ENCODE assay signal across 22 mouse cellular contexts in genomic region chr13:9753706-9754105, GRCm38 (mm10). TPM values are rescaled to one million over a fixed set of nuclear protein-coding genes. Genes with fewer than 3 reads are reported as not detected.
A peak's percentile ranks its signal among the peaks of the same experiment; 100 is the strongest.
DNase-seq lines count a peak whose midpoint lies in the region; ATAC-seq lines count a peak whose summit lies in the region.
"Had no signal": no experiment of that assay in that cellular context is flagged by ENCODE, and none has a peak within 500 bp of the region (broad histone marks: within the 10 kb centered on the region; RNA-seq: fewer than 3 reads in every experiment).

No protein-coding gene starts in this region.

- no peak overlapping the region for H3K4me2 ChIP-seq in forebrain, embryonic 11.5 days (ENCODE audit: low read depth, low read length, severe bottlenecking)
- H3K4me2 ChIP-seq in forebrain, embryonic 12.5 days: no peak overlapping the region
- no peak overlapping the region for H3K4me2 ChIP-seq in heart, embryonic 13.5 days
- H3K4me2 ChIP-seq in limb, embryonic 13.5 days (replicated peaks): no peak overlapping the region
- H3K4me2 ChIP-seq in midbrain, embryonic 15.5 days: no peak overlapping the region
- no peak overlapping the region for H3K4me2 ChIP-seq in midbrain, embryonic 13.5 days (replicated peaks)
- H3K4me2 ChIP-seq: embryonic facial prominence, embryonic 13.5 days had no signal

- WGBS in forebrain, embryonic 11.5 days: 64% methylated on average over 3 of the region's 3 CpGs
- WGBS in forebrain, embryonic 12.5 days: 61% methylated on average over 3 of the region's 3 CpGs
- 55% methylated on average over 3 of the region's 3 CpGs for WGBS in heart, embryonic 13.5 days
- 66% methylated on average over 3 of the region's 3 CpGs for WGBS in limb, embryonic 13.5 days
- WGBS in limb, embryonic 10.5 days: 78% methylated on average over 3 of the region's 3 CpGs
- WGBS in midbrain, embryonic 15.5 days: 33% methylated on average over 3 of the region's 3 CpGs
- WGBS in midbrain, embryonic 13.5 days: 44% methylated on average over 3 of the region's 3 CpGs

- no peak overlapping the region for H3K27ac ChIP-seq in forebrain, embryonic 11.5 days (ENCODE audit: low read depth, low read length)
- H3K27ac ChIP-seq in forebrain, embryonic 12.5 days: no peak overlapping the region
- H3K27ac ChIP-seq in heart, embryonic 13.5 days (replicated peaks): no peak overlapping the region
- no peak overlapping the region for H3K27ac ChIP-seq in limb, embryonic 13.5 days
- H3K27ac ChIP-seq in limb, embryonic 10.5 days: no peak overlapping the region
- H3K27ac ChIP-seq in midbrain, embryonic 15.5 days: no peak overlapping the region
- no peak overlapping the region for H3K27ac ChIP-seq in midbrain, embryonic 13.5 days
- H3K27ac ChIP-seq: embryonic facial prominence, embryonic 13.5 days; hindbrain, postnatal 0 days had no signal

- ATAC-seq in forebrain, embryonic 11.5 days (replicated peaks; ENCODE audit: low FRiP score): 0 out of 2 replicates have a peak, but pooled peaks have one; percentile 21
- ATAC-seq in forebrain, embryonic 12.5 days (ENCODE audit: low FRiP score): no peak
- ATAC-seq in heart, embryonic 13.5 days (ENCODE audit: extremely low read depth, insufficient number of reproducible peaks, low FRiP score, low TSS enrichment): no peak
- ATAC-seq in limb, embryonic 13.5 days (ENCODE audit: low FRiP score, low read depth): no peak
- ATAC-seq in midbrain, embryonic 15.5 days (replicated peaks): 0 out of 2 replicates have a peak, but pooled peaks have one; percentile 5
- ATAC-seq in midbrain, embryonic 13.5 days: no peak
- ATAC-seq: activated CD4-positive, CD25-positive, alpha-beta regulatory T cell, adult 4 months; forebrain, embryonic 14.5 days; hindbrain, postnatal 0 days; Patski had no signal

- H3K4me1 ChIP-seq in forebrain, embryonic 11.5 days (replicated peaks; ENCODE audit: control insufficient read depth, insufficient read depth, low read length): peaks cover 10% of the 10 kb centered on the region; the same call in 1 of the 2 replicates
- peaks cover 33% of the 10 kb centered on the region for H3K4me1 ChIP-seq in forebrain, embryonic 12.5 days
- H3K4me1 ChIP-seq in heart, embryonic 13.5 days: peaks cover 57% of the 10 kb centered on the region
- H3K4me1 ChIP-seq in limb, embryonic 13.5 days: peaks cover 23% of the 10 kb centered on the region
- peaks cover 3% of the 10 kb centered on the region; the same call in 1 of the 2 replicates for H3K4me1 ChIP-seq in limb, embryonic 10.5 days
- H3K4me1 ChIP-seq in midbrain, embryonic 15.5 days: peaks cover 27% of the 10 kb centered on the region
- peaks cover 48% of the 10 kb centered on the region for H3K4me1 ChIP-seq in midbrain, embryonic 13.5 days (replicated peaks)

- no peak overlapping the region for H3K4me3 ChIP-seq in forebrain, embryonic 11.5 days (ENCODE audit: low read depth, low read length)
- H3K4me3 ChIP-seq in forebrain, embryonic 12.5 days (replicated peaks): no peak overlapping the region
- H3K4me3 ChIP-seq in heart, embryonic 13.5 days: no peak overlapping the region
- no peak overlapping the region for H3K4me3 ChIP-seq in limb, embryonic 13.5 days
- H3K4me3 ChIP-seq in limb, embryonic 10.5 days: no peak overlapping the region
- no peak overlapping the region for H3K4me3 ChIP-seq in midbrain, embryonic 15.5 days
- no peak overlapping the region for H3K4me3 ChIP-seq in midbrain, embryonic 13.5 days (replicated peaks)
- H3K4me3 ChIP-seq: embryonic facial prominence, embryonic 13.5 days had no signal

- no peaks in the 10 kb centered on the region for H3K27me3 ChIP-seq in forebrain, embryonic 11.5 days (ENCODE audit: control insufficient read depth, insufficient read depth, low read length)
- no peaks in the 10 kb centered on the region for H3K27me3 ChIP-seq in forebrain, embryonic 12.5 days
- no peaks in the 10 kb centered on the region for H3K27me3 ChIP-seq in heart, embryonic 13.5 days (replicated peaks)
- no peaks in the 10 kb centered on the region for H3K27me3 ChIP-seq in limb, embryonic 13.5 days
- no peaks in the 10 kb centered on the region for H3K27me3 ChIP-seq in limb, embryonic 10.5 days (ENCODE audit: low read depth, poor library complexity, severe bottlenecking)
- H3K27me3 ChIP-seq in midbrain, embryonic 15.5 days (replicated peaks): no peaks in the 10 kb centered on the region
- no peaks in the 10 kb centered on the region for H3K27me3 ChIP-seq in midbrain, embryonic 13.5 days
- H3K27me3 ChIP-seq: embryonic facial prominence, embryonic 13.5 days; Patski had no signal

- H3K36me3 ChIP-seq in forebrain, embryonic 11.5 days (ENCODE audit: control insufficient read depth, insufficient read depth, low read length): no peaks in the 10 kb centered on the region
- H3K36me3 ChIP-seq in forebrain, embryonic 12.5 days (replicated peaks): no peaks in the 10 kb centered on the region; the same call in 1 of the 2 replicates
- H3K36me3 ChIP-seq in heart, embryonic 13.5 days: no peaks in the 10 kb centered on the region
- H3K36me3 ChIP-seq in limb, embryonic 13.5 days: no peaks in the 10 kb centered on the region
- no peaks in the 10 kb centered on the region for H3K36me3 ChIP-seq in limb, embryonic 10.5 days
- H3K36me3 ChIP-seq in midbrain, embryonic 15.5 days (replicated peaks): no peaks in the 10 kb centered on the region
- no peaks in the 10 kb centered on the region for H3K36me3 ChIP-seq in midbrain, embryonic 13.5 days
- H3K36me3 ChIP-seq: embryonic facial prominence, embryonic 13.5 days had no signal

- DNase-seq in forebrain, embryonic 11.5 days (ENCODE audit: low spot score): no peak
- DNase-seq in heart, postnatal 4 days: no peak
- no peak for DNase-seq in limb, embryonic 10.5 days (ENCODE audit: low spot score)
- DNase-seq: adrenal gland, adult 2 months; adrenal gland, postnatal 25 days; cerebellum, adult 18-20 months; cerebellum, adult 9-11 months; cerebellum, postnatal 36 days; gastrocnemius, postnatal 25 days; heart, adult 11 months; heart, postnatal 10 days; kidney, adult 11 months had no signal

- no peak overlapping the region for H3K9ac ChIP-seq in forebrain, embryonic 11.5 days (ENCODE audit: low read length)
- H3K9ac ChIP-seq in forebrain, embryonic 12.5 days: no peak overlapping the region
- 0 out of 2 replicates have a peak overlapping the region, but pooled peaks have one; percentile 37 for H3K9ac ChIP-seq in heart, embryonic 13.5 days
- H3K9ac ChIP-seq in limb, embryonic 13.5 days: peak overlapping the region; percentile 5; the same call in 1 of the 2 replicates
- no peak overlapping the region for H3K9ac ChIP-seq in midbrain, embryonic 15.5 days
- H3K9ac ChIP-seq in midbrain, embryonic 13.5 days (replicated peaks): no peak overlapping the region; the same call in 1 of the 2 replicates
- H3K9ac ChIP-seq: embryonic facial prominence, embryonic 13.5 days had no signal

- no peaks in the 10 kb centered on the region for H3K9me3 ChIP-seq in forebrain, embryonic 11.5 days (ENCODE audit: control insufficient read depth, low read length)
- no peaks in the 10 kb centered on the region for H3K9me3 ChIP-seq in forebrain, embryonic 12.5 days
- H3K9me3 ChIP-seq in heart, embryonic 13.5 days: no peaks in the 10 kb centered on the region
- H3K9me3 ChIP-seq in limb, embryonic 13.5 days: no peaks in the 10 kb centered on the region
- H3K9me3 ChIP-seq in limb, embryonic 10.5 days (replicated peaks): no peaks in the 10 kb centered on the region
- no peaks in the 10 kb centered on the region for H3K9me3 ChIP-seq in midbrain, embryonic 15.5 days
- H3K9me3 ChIP-seq in midbrain, embryonic 13.5 days: no peaks in the 10 kb centered on the region
- H3K9me3 ChIP-seq: embryonic facial prominence, embryonic 13.5 days had no signal

RNA-seq across cellular contexts. Expression of gene Zmynd11, which starts 11.4 kb away (rescaled TPM):
- polyA plus RNA-seq in forebrain, embryonic 11.5 days (2014; fragmentation: Nextera tagmentation; extraction: Ambion mirVana): 138 and 160 TPM in 2 replicates
- polyA plus RNA-seq in forebrain, embryonic 12.5 days (2016; fragmentation: Nextera tagmentation; extraction: Ambion mirVana): 166 and 169 TPM in 2 replicates
- 98.4 and 103 TPM in 2 replicates for polyA plus RNA-seq in heart, embryonic 13.5 days (2015; fragmentation: Nextera tagmentation; extraction: Ambion mirVana)
- 100 to 1,000 TPM; 152 to 155 TPM for total RNA-seq in heart, postnatal 4 days (2021)
- polyA plus RNA-seq in limb, embryonic 13.5 days (2015; fragmentation: Nextera tagmentation; extraction: Ambion mirVana): 122 and 127 TPM in 2 replicates
- polyA plus RNA-seq in limb, embryonic 10.5 days (2016; fragmentation: Nextera tagmentation; extraction: Ambion mirVana): 74.5 and 86.3 TPM in 2 replicates
- 174 and 181 TPM in 2 replicates for polyA plus RNA-seq in midbrain, embryonic 15.5 days (2015; fragmentation: Nextera tagmentation; extraction: Ambion mirVana)
- 150 and 164 TPM in 2 replicates for polyA plus RNA-seq in midbrain, embryonic 13.5 days (2015; fragmentation: Nextera tagmentation; extraction: Ambion mirVana)

Comparison
In these comparisons a context has a peak if more than half of its experiments do, and no peak if none do; other contexts are left out.
1. ATAC-seq: peak in forebrain, embryonic 11.5 days (single experiment) and midbrain, embryonic 15.5 days (single experiment); none in forebrain, embryonic 12.5 days (single experiment), heart, embryonic 13.5 days (single experiment), limb, embryonic 13.5 days (single experiment) and midbrain, embryonic 13.5 days (single experiment).
2. H3K9ac ChIP-seq: peak in heart, embryonic 13.5 days (single experiment) and limb, embryonic 13.5 days (single experiment); none in forebrain, embryonic 11.5 days (single experiment), forebrain, embryonic 12.5 days (single experiment), midbrain, embryonic 15.5 days (single experiment) and midbrain, embryonic 13.5 days (single experiment).